Mouse (Mus musculus) lung, embryonic 15.5 days (tissue): ENCODE results near the gene Tmem114. TPM values are rescaled to one million over a fixed set of nuclear protein-coding genes. Genes with fewer than 3 reads are reported as not detected.

Experiments
- ATAC-seq: fragments of 200-750 bp; cut with Nextera tagmentation; 2 replicates; pipeline ENCODE4 v1.8.0; 2017; ENCODE audit warnings: moderate number of reproducible peaks, borderline replicate concordance; ENCODE audit not compliant: low FRiP score, low TSS enrichment; ENCODE audit errors: extremely low read depth
- H3K27ac ChIP-seq: fragments of 300-500 bp; sonication (generic); 2 replicates; pipeline ENCODE4 v1.5.1; 2015; ENCODE audit warnings: moderate library complexity, mild to moderate bottlenecking, inconsistent platforms
- H3K27me3 ChIP-seq: fragments of 300-500 bp; sonication (generic); 2 replicates; pipeline ENCODE4 v1.6.1; 2015; ENCODE audit warnings: inconsistent platforms
- H3K36me3 ChIP-seq: fragments of 300-500 bp; sonication (generic); 2 replicates; pipeline ENCODE4 v1.6.1; 2015; ENCODE audit warnings: inconsistent platforms
- H3K4me1 ChIP-seq: fragments of 300-500 bp; sonication (generic); 2 replicates; pipeline ENCODE4 v1.6.1; 2015; ENCODE audit warnings: inconsistent platforms
- H3K4me2 ChIP-seq: fragments of 300-500 bp; sonication (generic); 2 replicates; pipeline ENCODE4 v1.6.1; 2015; ENCODE audit warnings: inconsistent platforms, mild to moderate bottlenecking, moderate library complexity
- H3K4me3 ChIP-seq: fragments of 300-500 bp; sonication (generic); 2 replicates; pipeline ENCODE4 v1.5.1; 2015; ENCODE audit warnings: mild to moderate bottlenecking, inconsistent platforms
- H3K9ac ChIP-seq: fragments of 300-500 bp; sonication (generic); 2 replicates; pipeline ENCODE4 v1.6.1; 2015; ENCODE audit warnings: inconsistent platforms
- H3K9me3 ChIP-seq: fragments of 300-500 bp; sonication (generic); 2 replicates; pipeline ENCODE4 v1.6.1; 2016; ENCODE audit warnings: inconsistent platforms
- WGBS: fragments of 180-500 bp; shearing (Covaris S2); methylation state at CpG from one replicate; pipeline ENCODE4 v1.1.7; 2015; 5-methylcytosine and 5-hydroxymethylcytosine counted together
- polyA plus RNA-seq: library from polyadenylated mRNA; unstranded; fragments of >200 nt; fragmentation: Nextera tagmentation; extraction: Ambion mirVana; gene quantifications from 2 replicates; pipeline ENCODE4 v1.2.1, GENCODE M21; 2015

Tmem114 gene
- polyA plus RNA-seq: not detected in 2 replicates

DNA sequence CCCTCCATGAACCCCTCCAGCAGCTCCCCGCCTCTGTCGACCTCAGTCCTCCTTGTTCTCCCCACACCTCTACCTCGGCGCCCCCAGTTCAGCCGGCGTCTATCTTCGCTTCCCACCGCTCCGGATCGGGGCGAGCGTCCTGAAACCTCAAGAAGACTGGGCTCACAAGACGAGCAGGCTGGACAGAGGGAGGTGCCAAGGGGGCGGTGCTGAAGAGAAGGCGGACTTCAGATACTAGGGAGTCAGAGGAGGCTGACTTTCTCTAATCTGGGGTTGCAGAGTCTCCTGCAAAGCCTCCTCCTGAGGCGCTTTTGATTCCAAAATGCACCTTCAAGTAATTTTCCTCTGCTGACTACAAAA is at the start of gene Tmem114:
Gene Tmem114, minus strand, starts transcription at position 166 of the 360 bp plus-strand sequence.
- no peaks in the 10 kb centered on the region for H3K36me3 ChIP-seq
- H3K4me1 ChIP-seq: peaks cover 5% of the 10 kb centered on the region; the same call in 1 of the 2 replicates
- H3K4me3 ChIP-seq: peak within 1 kb of the TSS; percentile 21; the same call in 1 of the 2 replicates
- peak within 1 kb of the TSS; percentile 44 for H3K4me2 ChIP-seq
- no peak within 1 kb of the TSS for H3K9ac ChIP-seq
- H3K9me3 ChIP-seq: no peaks in the 10 kb centered on the region
- 0 out of 2 replicates have a peak, but pooled peaks have one; percentile 19 for ATAC-seq
- H3K27ac ChIP-seq: no peak within 1 kb of the TSS
- 2% methylated on average over 16 of the region's 16 CpGs for whole genome bisulfite sequencing
- peaks cover 56% of the 10 kb centered on the region for H3K27me3 ChIP-seq

GRCm38 (mm10) chr16:8470603-8471481 is 45.9 kb upstream of the Tmem114 start, which contains the start of gene Mettl22:
Gene Mettl22 (plus strand): TSS chr16:8470788.
- H3K9ac ChIP-seq: peak within 1 kb of the TSS; percentile 66
- H3K4me2 ChIP-seq: peak within 1 kb of the TSS; percentile 75
- ATAC-seq: peak; percentile 97
- peak within 1 kb of the TSS; percentile 86 for H3K27ac ChIP-seq
- no peaks in the 10 kb centered on the region for H3K36me3 ChIP-seq
- H3K4me3 ChIP-seq: peak within 1 kb of the TSS; percentile 67
- peaks cover 6% of the 10 kb centered on the region for H3K4me1 ChIP-seq
- H3K27me3 ChIP-seq: no peaks in the 10 kb centered on the region
- no peaks in the 10 kb centered on the region for H3K9me3 ChIP-seq
- WGBS: 1% methylated on average over 48 of the region's 48 CpGs

- no peak overlapping the region for H3K27ac ChIP-seq
- H3K4me1 ChIP-seq: peaks cover 6% of the 10 kb centered on the region
- peak; percentile 38 for ATAC-seq
- no peaks in the 10 kb centered on the region for H3K9me3 ChIP-seq
- WGBS: 74% methylated on average over 2 of the region's 2 CpGs
- peak overlapping the region; percentile 75 for H3K4me2 ChIP-seq
- peak overlapping the region; percentile 67 for H3K4me3 ChIP-seq
- H3K36me3 ChIP-seq: no peaks in the 10 kb centered on the region
- H3K27me3 ChIP-seq: no peaks in the 10 kb centered on the region
- H3K9ac ChIP-seq: no peak overlapping the region; the same call in 1 of the 2 replicates
Observed at GRCm38 (mm10) chr16:8470132-8470531, 45.2 kb upstream of the Tmem114 start.

- H3K27ac ChIP-seq: no peak overlapping the region
- H3K9ac ChIP-seq: no peak overlapping the region
- no peak for ATAC-seq
- H3K9me3 ChIP-seq: no peaks in the 10 kb centered on the region
- no peaks in the 10 kb centered on the region for H3K36me3 ChIP-seq
- no peak overlapping the region for H3K4me2 ChIP-seq
- no peak overlapping the region for H3K4me3 ChIP-seq
- H3K4me1 ChIP-seq: no peaks in the 10 kb centered on the region
- no peaks in the 10 kb centered on the region for H3K27me3 ChIP-seq
- 30% methylated on average over 6 of the region's 6 CpGs for WGBS
Observed at GRCm38 (mm10) chr16:8459098-8459497, 34.2 kb upstream of the Tmem114 start.

DNA sequence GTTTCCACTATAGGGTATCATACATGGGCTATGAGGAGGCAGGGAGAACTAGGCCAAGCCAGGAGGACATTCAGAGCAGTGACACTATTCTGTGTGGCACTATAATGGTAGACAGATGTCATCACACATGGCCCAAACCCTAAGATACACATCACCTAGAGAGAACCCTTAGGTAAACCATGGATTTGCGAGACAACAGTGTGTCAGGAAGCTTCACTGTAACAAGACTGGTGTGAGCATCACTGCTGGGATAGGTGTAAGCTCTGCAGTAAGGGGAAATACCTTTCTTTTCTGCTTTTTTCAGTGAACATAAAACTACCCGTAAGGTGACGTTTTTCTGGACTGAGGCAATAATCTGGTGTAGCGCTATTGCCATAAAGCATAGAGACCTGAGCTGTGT is 33.5 kb upstream of the Tmem114 start:
- no peak overlapping the region for H3K27ac ChIP-seq
- 91% methylated on average over 4 of the region's 4 CpGs for WGBS

DNA sequence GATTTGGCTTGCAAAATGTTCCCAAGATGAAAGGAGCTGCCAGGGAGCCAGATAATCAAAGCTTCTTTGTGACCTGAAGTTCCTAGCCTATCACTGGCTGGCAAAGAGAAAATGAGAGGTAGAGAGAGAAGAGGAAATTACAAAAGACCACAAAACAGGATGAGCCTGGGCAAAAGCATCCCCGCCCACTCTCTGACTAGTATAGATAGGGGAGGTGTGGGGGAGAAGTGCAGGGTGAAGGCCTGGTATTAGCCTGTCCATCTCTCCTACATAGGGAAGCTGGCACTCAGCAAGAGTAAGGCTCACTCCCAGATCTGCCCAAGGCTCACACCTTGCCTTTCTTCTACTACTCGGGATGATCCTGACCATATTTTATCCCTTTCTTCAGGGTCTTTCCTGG is 30.3 kb upstream of the Tmem114 start:
- Histone ChIP-seq H3K27ac (no peak overlapping the region), H3K4me3 (no peak overlapping the region), H3K27me3 (no peaks in the 10 kb centered on the region), H3K4me1 (no peaks in the 10 kb centered on the region), H3K9me3 (no peaks in the 10 kb centered on the region), H3K9ac (no peak overlapping the region), H3K4me2 (no peak overlapping the region), H3K36me3 (no peaks in the 10 kb centered on the region)
- no peak for ATAC-seq
- 25% methylated on average over 2 of the region's 2 CpGs for WGBS

More for the DNA sequence above, 33.5 kb upstream of the Tmem114 start:
- H3K9ac ChIP-seq: no peak overlapping the region
- H3K9me3 ChIP-seq: no peaks in the 10 kb centered on the region
- H3K4me3 ChIP-seq: no peak overlapping the region
- no peak overlapping the region for H3K4me2 ChIP-seq
- no peak for ATAC-seq
- H3K4me1 ChIP-seq: no peaks in the 10 kb centered on the region
- H3K27me3 ChIP-seq: no peaks in the 10 kb centered on the region
- no peaks in the 10 kb centered on the region for H3K36me3 ChIP-seq

- Histone ChIP-seq H3K4me2 (no peak overlapping the region), H3K27me3 (no peaks in the 10 kb centered on the region), H3K9ac (no peak overlapping the region), H3K36me3 (no peaks in the 10 kb centered on the region), H3K9me3 (no peaks in the 10 kb centered on the region), H3K4me1 (no peaks in the 10 kb centered on the region), H3K27ac (no peak overlapping the region), H3K4me3 (no peak overlapping the region)
- ATAC-seq: no peak
- 88% methylated on average over 2 of the region's 2 CpGs for WGBS
Observed at GRCm38 (mm10) chr16:8453301-8453700, 28.4 kb upstream of the Tmem114 start.

DNA sequence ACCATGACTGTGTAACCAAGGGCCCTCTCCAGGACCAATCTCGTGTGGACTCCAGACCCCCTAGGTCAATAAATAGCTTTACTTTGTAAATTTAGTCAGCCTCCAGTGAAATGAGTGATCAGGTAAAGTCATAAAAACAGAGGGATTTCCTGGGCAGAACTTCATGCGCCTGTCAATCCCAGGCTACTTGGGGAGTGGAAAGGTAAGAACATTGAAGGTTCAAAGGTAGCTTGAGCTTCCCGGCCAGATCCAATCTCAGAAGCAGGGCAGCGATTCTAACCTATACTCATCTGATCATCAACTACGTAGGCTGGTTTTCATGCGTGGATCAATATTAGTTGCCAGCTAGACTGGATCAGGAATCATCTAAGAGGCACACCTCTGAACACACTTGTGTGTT is 21.3 kb upstream of the Tmem114 start:
- WGBS: 85% methylated on average over 6 of the region's 6 CpGs
- Histone ChIP-seq H3K27me3 (no peaks in the 10 kb centered on the region), H3K4me3 (no peak overlapping the region), H3K9me3 (no peaks in the 10 kb centered on the region), H3K4me1 (no peaks in the 10 kb centered on the region), H3K36me3 (no peaks in the 10 kb centered on the region), H3K4me2 (no peak overlapping the region), H3K9ac (no peak overlapping the region), H3K27ac (no peak overlapping the region)
- no peak for ATAC-seq

DNA sequence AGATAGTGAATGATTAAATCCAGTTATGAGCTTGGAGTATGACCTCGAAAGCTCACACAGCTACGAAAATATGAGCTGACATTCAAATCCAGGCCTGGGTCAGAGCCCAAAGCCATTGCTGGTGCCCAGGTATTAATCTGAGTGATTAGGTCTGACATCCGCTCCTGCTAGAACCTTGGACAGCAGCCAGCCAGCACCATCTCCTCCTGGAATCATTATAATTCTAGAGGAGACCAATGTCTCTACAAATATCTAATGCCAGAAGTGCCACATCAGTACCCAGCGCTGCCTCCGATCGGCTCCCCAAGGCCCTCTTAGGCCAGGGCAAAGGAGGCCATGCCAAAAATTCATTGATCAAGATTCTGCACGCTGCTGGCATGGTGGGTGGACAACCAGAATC is 20.0 kb upstream of the Tmem114 start:
- no peaks in the 10 kb centered on the region for H3K9me3 ChIP-seq
- WGBS: 76% methylated on average over 7 of the region's 7 CpGs

GRCm38 (mm10) chr16:8432616-8433015 is 7.7 kb upstream of the Tmem114 start:
- H3K9me3 ChIP-seq: no peaks in the 10 kb centered on the region
- H3K9ac ChIP-seq: no peak overlapping the region
- H3K27me3 ChIP-seq: peaks cover 2% of the 10 kb centered on the region; the same call in 1 of the 2 replicates
- H3K27ac ChIP-seq: no peak overlapping the region
- H3K4me1 ChIP-seq: no peaks in the 10 kb centered on the region
- no peak for ATAC-seq
- H3K4me2 ChIP-seq: no peak overlapping the region
- WGBS: 74% methylated on average over 3 of the region's 3 CpGs
- H3K36me3 ChIP-seq: no peaks in the 10 kb centered on the region
- H3K4me3 ChIP-seq: no peak overlapping the region

More for the DNA sequence above, 20.0 kb upstream of the Tmem114 start:
- H3K9ac ChIP-seq: no peak overlapping the region
- H3K4me3 ChIP-seq: no peak overlapping the region
- H3K4me1 ChIP-seq: no peaks in the 10 kb centered on the region
- H3K36me3 ChIP-seq: no peaks in the 10 kb centered on the region
- no peak for ATAC-seq
- no peak overlapping the region for H3K27ac ChIP-seq
- no peaks in the 10 kb centered on the region for H3K27me3 ChIP-seq
- no peak overlapping the region for H3K4me2 ChIP-seq

GRCm38 (mm10) chr16:8429531-8429930 is 4.6 kb upstream of the Tmem114 start:
- no peak overlapping the region for H3K4me2 ChIP-seq
- H3K27ac ChIP-seq: no peak overlapping the region
- peaks cover 3% of the 10 kb centered on the region; the same call in 1 of the 2 replicates for H3K4me1 ChIP-seq
- 74% methylated on average over 4 of the region's 4 CpGs for WGBS
- no peak overlapping the region for H3K9ac ChIP-seq
- ATAC-seq: no peak
- H3K36me3 ChIP-seq: no peaks in the 10 kb centered on the region
- H3K9me3 ChIP-seq: no peaks in the 10 kb centered on the region
- no peak overlapping the region for H3K4me3 ChIP-seq
- H3K27me3 ChIP-seq: peaks cover 33% of the 10 kb centered on the region

DNA sequence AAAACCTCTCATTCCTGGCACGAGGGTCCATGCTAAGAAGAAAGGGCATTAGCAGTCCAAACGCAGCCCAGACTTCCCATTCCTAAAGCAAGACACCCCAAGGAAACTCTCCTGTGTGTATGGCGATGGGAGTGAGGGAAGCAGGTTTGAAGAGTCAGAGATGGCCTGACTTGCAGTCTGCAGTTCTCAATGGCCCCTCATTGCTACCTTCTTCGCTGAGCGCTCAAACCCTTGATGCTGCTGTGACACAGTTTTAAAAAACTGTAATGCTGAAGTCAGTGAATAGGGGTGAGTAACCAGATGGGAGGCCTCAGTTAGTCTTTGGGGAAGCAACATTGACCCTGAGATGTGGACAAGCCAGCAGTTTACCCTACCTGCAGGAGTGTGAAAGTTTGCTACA is 800 bp upstream of the Tmem114 start:
- Histone ChIP-seq H3K9me3 (no peaks in the 10 kb centered on the region), H3K27ac (no peak overlapping the region), H3K4me3 (no peak overlapping the region), H3K36me3 (no peaks in the 10 kb centered on the region), H3K4me2 (no peak overlapping the region), H3K27me3 (peaks cover 56% of the 10 kb centered on the region), H3K4me1 (peaks cover 5% of the 10 kb centered on the region; the same call in 1 of the 2 replicates), H3K9ac (no peak overlapping the region)
- ATAC-seq: no peak
- 78% methylated on average over 5 of the region's 5 CpGs for WGBS
